Mouse (Mus musculus): ENCODE measurements around the gene Gabrr1.

Gabrr1 gene

DNA sequence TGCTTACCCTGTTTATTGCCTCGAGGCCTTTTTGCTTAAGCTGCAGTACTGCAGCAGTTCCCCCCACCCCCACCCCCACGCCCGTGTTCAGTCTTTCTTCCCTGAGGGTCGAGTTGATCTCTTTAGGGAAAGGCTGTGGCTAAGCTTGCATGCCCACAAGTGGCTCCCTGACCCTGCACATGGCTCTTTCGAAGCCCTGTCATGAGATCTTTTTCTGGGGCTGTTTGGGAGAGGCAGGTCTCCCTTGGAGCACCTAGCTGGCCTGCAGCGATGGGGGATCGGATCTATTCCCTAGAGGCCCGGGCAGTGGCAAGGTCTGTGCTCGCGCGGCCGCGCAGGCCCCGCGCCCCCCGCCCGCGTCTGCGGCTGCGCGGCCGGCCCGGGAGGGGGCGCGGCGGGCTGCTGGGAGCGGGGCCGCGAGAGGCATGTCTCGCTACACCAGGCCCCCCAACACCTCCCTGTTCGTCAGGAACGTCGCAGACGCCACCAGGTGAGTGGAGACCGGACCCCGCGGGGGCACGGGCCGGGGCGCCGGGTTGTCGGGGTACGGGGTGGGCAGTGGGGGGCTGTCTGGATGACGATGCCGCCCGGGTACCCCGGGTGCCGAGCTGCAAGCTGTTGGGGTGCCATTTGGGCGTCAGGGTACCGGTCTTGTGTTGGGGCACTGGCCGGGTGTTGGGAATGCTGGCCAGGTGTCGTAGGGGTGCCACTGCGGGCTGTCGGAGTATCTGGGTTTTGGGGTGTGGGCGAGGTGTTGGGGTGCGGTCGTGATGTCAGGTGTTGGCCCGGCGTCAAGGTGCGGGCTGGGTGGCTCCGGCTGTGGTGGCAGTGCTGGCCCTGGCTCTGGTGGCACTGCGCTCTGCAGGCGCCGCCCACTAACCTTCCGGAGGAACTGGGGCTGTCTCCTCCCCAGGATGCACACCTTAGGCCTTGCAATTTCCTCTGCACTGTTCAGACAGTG lies 76.8 kb downstream of the Gabrr1 start, which contains the start of gene Srsf12:
TSS of gene Srsf12 (plus strand) at position 111 of the 961 bp plus-strand sequence.
- DNase-seq (ENCODE audit: low spot score), result peak; percentile 34

Data from layer of hippocampus, adult 11-12 months (tissue).